Mouse (Mus musculus) right cerebral cortex, postnatal 4 days (tissue): ENCODE results near the gene Rnf212.
"Not testable (repeated sequence)": the region's sequence is repeated elsewhere in the genome, so short reads cannot be mapped to it uniquely, and the experiment has no call there.

Source experiments
- DNase-seq: peaks from one replicate; pipeline ENCODE4 v3.0.0-alpha.2; 2022

Rnf212 gene

GRCm38 (mm10) chr5:108774630-108775306 is at the start of gene Rnf212:
Gene Rnf212 (minus strand): TSS chr5:108774982.
- no peak for DNase-seq

- DNase-seq, result peak; percentile 7
These were observed 48.5 kb upstream of the Rnf212 start for GRCm38 (mm10) chr5:108823276-108823675.

- not testable (repeated sequence) for DNase-seq
These were observed 34.0 kb upstream of the Rnf212 start, which contains the start of gene Vmn2r8 for GRCm38 (mm10) chr5:108808750-108809149. Gene Vmn2r8 (minus strand): TSS chr5:108808850.

GRCm38 (mm10) chr5:108803646-108804045 is 28.9 kb upstream of the Rnf212 start:
- DNase-seq, result no peak

GRCm38 (mm10) chr5:108795263-108795662 is 20.5 kb upstream of the Rnf212 start, which contains the start of gene Tmed11:
Gene Tmed11 (minus strand): TSS chr5:108795363.
- not testable (repeated sequence) for DNase-seq

- DNase-seq, result peak; percentile 4
These were observed 15.6 kb upstream of the Rnf212 start for GRCm38 (mm10) chr5:108790385-108790784.

GRCm38 (mm10) chr5:108760002-108760401 is 14.8 kb downstream of the Rnf212 start:
- no peak for DNase-seq

GRCm38 (mm10) chr5:108758396-108758795 is 16.4 kb downstream of the Rnf212 start:
- DNase-seq, result peak; percentile 10

- not testable (repeated sequence) for DNase-seq
These were observed 23.5 kb downstream of the Rnf212 start for GRCm38 (mm10) chr5:108751258-108751657.

- no peak for DNase-seq
These were observed 24.2 kb downstream of the Rnf212 start for GRCm38 (mm10) chr5:108750328-108751210.

- DNase-seq, result no peak
These were observed 30.2 kb downstream of the Rnf212 start for GRCm38 (mm10) chr5:108744629-108745028.

- DNase-seq, result no peak
These were observed 30.9 kb downstream of the Rnf212 start for GRCm38 (mm10) chr5:108743856-108744255.

GRCm38 (mm10) chr5:108742596-108742995 is 32.2 kb downstream of the Rnf212 start:
- DNase-seq, result no peak

GRCm38 (mm10) chr5:108741844-108742243 is 32.9 kb downstream of the Rnf212 start:
- no peak for DNase-seq

GRCm38 (mm10) chr5:108727425-108727824 is 47.4 kb downstream of the Rnf212 start:
- no peak for DNase-seq

- peak; percentile 70 for DNase-seq
These were observed 48.1 kb downstream of the Rnf212 start for GRCm38 (mm10) chr5:108726557-108727248.

GRCm38 (mm10) chr5:108724006-108724405 is 50.8 kb downstream of the Rnf212 start:
- no peak for DNase-seq

GRCm38 (mm10) chr5:108719761-108720160 is 55.0 kb downstream of the Rnf212 start:
- DNase-seq, result no peak

GRCm38 (mm10) chr5:108718051-108718450 is 56.7 kb downstream of the Rnf212 start:
- DNase-seq, result no peak

GRCm38 (mm10) chr5:108715974-108716373 is 58.8 kb downstream of the Rnf212 start:
- DNase-seq, result no peak

GRCm38 (mm10) chr5:108714149-108714548 is 60.6 kb downstream of the Rnf212 start:
- peak; percentile 22 for DNase-seq

- no peak for DNase-seq
These were observed 61.1 kb downstream of the Rnf212 start for GRCm38 (mm10) chr5:108713691-108714090.

GRCm38 (mm10) chr5:108713096-108713495 is 61.7 kb downstream of the Rnf212 start:
- no peak for DNase-seq
